Mouse (Mus musculus) CH12.LX (cell line): ENCODE measurements around the gene Rhpn2. TPM values are rescaled to one million over a fixed set of nuclear protein-coding genes. Genes with fewer than 3 reads are reported as not detected.

ENCODE experiments used
- DNase-seq: peaks from one replicate; pipeline ENCODE4 v3.0.0-alpha.2; 2013; ENCODE audit errors: extremely low read depth
- H3K27ac ChIP-seq: 2 replicates; pipeline ENCODE4 v1.5.1; 2012; ENCODE audit warnings: low read depth, mild to moderate bottlenecking, control low read depth, moderate library complexity; ENCODE audit not compliant: insufficient read depth
- H3K27me3 ChIP-seq: replicated peaks from 2 replicates; pipeline ENCODE3; 2012; ENCODE audit warnings: inconsistent platforms
- H3K36me3 ChIP-seq, 2 experiments: replicated peaks in 1 of 2; 2 replicates each; pipeline versions ENCODE3 to v1.6.1; 2012; ENCODE audit warnings: inconsistent platforms in 1 of 2, low read length in 1 of 2, mild to moderate bottlenecking in 1 of 2, mixed read lengths in 1 of 2, moderate library complexity in 1 of 2; ENCODE audit not compliant: control insufficient read depth in 1 of 2, insufficient read depth in 1 of 2
- H3K4me1 ChIP-seq, 2 experiments: 2 replicates each; pipeline ENCODE4 v1.6.1; 2012; ENCODE audit warnings: inconsistent platforms in 1 of 2, moderate library complexity in 1 of 2; ENCODE audit not compliant: insufficient read depth in 2 of 2, control insufficient read depth in 1 of 2
- H3K4me2 ChIP-seq: 2 replicates; pipeline ENCODE4 v1.6.1; 2012; ENCODE audit warnings: low read depth, mild to moderate bottlenecking, control low read depth; ENCODE audit not compliant: poor library complexity, insufficient read depth, severe bottlenecking
- H3K4me3 ChIP-seq, 3 experiments: fragments of 150-350 bp in 1 of 3; sonication (generic) in 1 of 3; replicated peaks in 1 of 3; 2 replicates each; pipeline versions ENCODE3 to v1.5.1; 2011 to 2012; ENCODE audit warnings: low read depth in 2 of 3, low read length in 2 of 3, mild to moderate bottlenecking in 2 of 3, moderate library complexity in 2 of 3, control low read depth in 1 of 3, improper control_type of control experiment in 1 of 3, inconsistent platforms in 1 of 3, mixed read lengths in 1 of 3; ENCODE audit not compliant: poor library complexity in 1 of 3
- H3K79me2 ChIP-seq: replicated peaks from 2 replicates; pipeline ENCODE4 v1.6.1; 2012; ENCODE audit warnings: mild to moderate bottlenecking, moderate library complexity; ENCODE audit not compliant: control insufficient read depth, poor library complexity, insufficient read depth, severe bottlenecking; ENCODE audit errors: extremely low read depth
- H3K9ac ChIP-seq: 2 replicates; pipeline ENCODE4 v1.6.1; 2012; ENCODE audit warnings: low read depth, mild to moderate bottlenecking, control low read depth, moderate library complexity; ENCODE audit not compliant: insufficient read depth
- H3K9me3 ChIP-seq: replicated peaks from 2 replicates; pipeline ENCODE3; 2012; ENCODE audit warnings: low read length, inconsistent platforms, mixed read lengths
- BHLHE40 ChIP-seq: IDR thresholded peaks from 2 replicates; pipeline ENCODE4 v1.6.1; 2011; ENCODE audit warnings: mild to moderate bottlenecking, low read depth, low read length, improper control_type of control experiment
- CHD1 ChIP-seq: IDR thresholded peaks from 2 replicates; pipeline ENCODE4 v1.6.1; 2012; ENCODE audit warnings: low read depth, low read length, improper control_type of control experiment, inconsistent platforms
- CHD2 ChIP-seq: IDR thresholded peaks from 2 replicates; pipeline ENCODE4 v1.6.1; 2011; ENCODE audit warnings: low read length, improper control_type of control experiment
- CTCF ChIP-seq, 2 experiments: IDR thresholded peaks in 1 of 2; conservative IDR thresholded peaks in 1 of 2; 2 replicates each; pipeline ENCODE4 v1.5.1; 2011 to 2012; ENCODE audit warnings: low read depth in 2 of 2, low read length in 2 of 2, improper control_type of control experiment in 1 of 2, inconsistent platforms in 1 of 2, mild to moderate bottlenecking in 1 of 2, moderate library complexity in 1 of 2
- EP300 ChIP-seq: IDR thresholded peaks from 2 replicates; pipeline ENCODE4 v1.6.1; 2011; ENCODE audit warnings: low read length, improper control_type of control experiment
- HCFC1 ChIP-seq: IDR thresholded peaks from 2 replicates; pipeline ENCODE4 v1.6.1; 2012; ENCODE audit warnings: low read depth, mild to moderate bottlenecking, inconsistent platforms, low read length, improper control_type of control experiment
- IRF4 ChIP-seq: IDR thresholded peaks from 2 replicates; pipeline ENCODE4 v1.6.1; 2014; ENCODE audit warnings: low read depth, mild to moderate bottlenecking, inconsistent platforms, low read length, improper control_type of control experiment
- JUN ChIP-seq: IDR thresholded peaks from 2 replicates; pipeline ENCODE4 v1.6.1; 2011; ENCODE audit warnings: low read depth, mild to moderate bottlenecking, low read length, improper control_type of control experiment, moderate library complexity; ENCODE audit not compliant: insufficient read depth
- JUND ChIP-seq: conservative IDR thresholded peaks from 2 replicates; pipeline ENCODE4 v1.6.1; 2011; ENCODE audit warnings: low read depth, low read length, improper control_type of control experiment
- MEF2A ChIP-seq: IDR thresholded peaks from 2 replicates; pipeline ENCODE4 v1.6.1; 2014; ENCODE audit warnings: low read depth, mild to moderate bottlenecking, inconsistent platforms, low read length, improper control_type of control experiment, borderline replicate concordance
- MXI1 ChIP-seq: IDR thresholded peaks from 2 replicates; pipeline ENCODE4 v1.6.1; 2011; ENCODE audit warnings: mild to moderate bottlenecking, low read depth, low read length, improper control_type of control experiment
- NELFE ChIP-seq: IDR thresholded peaks from 2 replicates; pipeline ENCODE4 v1.6.1; 2011; ENCODE audit warnings: low read depth, low read length, improper control_type of control experiment
- ZMIZ1 ChIP-seq: IDR thresholded peaks from 2 replicates; pipeline ENCODE4 v1.6.1; 2012; ENCODE audit warnings: low read depth, mild to moderate bottlenecking, inconsistent platforms, low read length, improper control_type of control experiment
- dilution Hi-C: fragments of 300-500 bp; cut with MboI; formaldehyde crosslinking; loops from 2 replicates; pipeline ENCODE4 v1.14.3; 2020; ENCODE audit warnings: low sequenced_read_pairs; ENCODE audit not compliant: extremely low pct_unique_long_range_greater_than_20kb, extremely low pct_ligation_motif_present
- in situ Hi-C: fragments of 300-500 bp; cut with MboI; formaldehyde crosslinking; loops from 3 replicates; pipeline ENCODE4 v1.14.3; 2019; ENCODE audit warnings: low sequenced_read_pairs, low pct_ligation_motif_present, low pct_unique_long_range_greater_than_20kb, mixed read lengths
- polyA plus RNA-seq: library from polyadenylated mRNA; unstranded; fragments of >175 nt; gene quantifications from 2 replicates; pipeline ENCODE4 v1.2.1, GENCODE M21; 2012; ENCODE audit warnings: low read depth; ENCODE audit not compliant: insufficient read length
- total RNA-seq, 2 experiments: library from RNA; depleted of rRNA; stranded (reverse); fragments of 300-350 nt in 1 of 2; fragments of >200 nt in 1 of 2; gene quantifications; 2 replicates each; pipeline ENCODE4 v1.2.3; 2012 to 2014

Gene Rhpn2
- total and polyA plus RNA-seq, 3 experiments = 0.13 to 0.63 (median 0.17) TPM

GRCm38 (mm10) chr7:35333231-35333651, 729 bp upstream of the Rhpn2 start:
- peak overlapping the region; percentile 14 to 40 (median 31) for H3K4me3 ChIP-seq
- in situ Hi-C loops = no loop called here

GRCm38 (mm10) chr7:35334527-35335452, 820 bp downstream of the Rhpn2 start:
- Histone ChIP-seq H3K27me3 (peaks cover 74% of the 10 kb centered on the region), H3K36me3 (no peaks in the 10 kb centered on the region), H3K79me2 (no peaks in the 10 kb centered on the region), H3K9me3 (peaks cover 5% of the 10 kb centered on the region), H3K27ac (no peak overlapping the region), H3K4me2 (peak overlapping the region; percentile 85), H3K4me3 (peak overlapping the region in 1 of 3 experiments; percentile 49), H3K9ac (no peak overlapping the region), H3K4me1 (peaks cover 9 to 14% of the 10 kb centered on the region in 2 experiments)
- in situ Hi-C loops = no loop called here
- DNase-seq = peak; percentile 26
- dilution Hi-C loops = no loop called here
- peak; percentile 65 for TF ChIP-seq EP300
- TF ChIP-seq MEF2A = peak; percentile 68; the same call in 1 of the 2 replicates
- no peak for TF ChIP-seq NELFE
- no peak for TF ChIP-seq HCFC1
- TF ChIP-seq CHD2 = no peak
- no peak for TF ChIP-seq BHLHE40
- no peak for TF ChIP-seq CHD1
- TF ChIP-seq JUN = no peak
- TF ChIP-seq IRF4 = peak; percentile 78; the same call in 1 of the 2 replicates

More at GRCm38 (mm10) chr7:35333231-35333651, 729 bp upstream of the Rhpn2 start:
- peak; percentile 23; the same call in 1 of the 2 replicates for TF ChIP-seq MXI1
- no peak for TF ChIP-seq JUND
- TF ChIP-seq CTCF (conservative IDR thresholded peaks at IDR 0.05 in 1 of 2, IDR thresholded peaks at IDR 0.05 in 1 of 2; ENCODE audit: low read depth in 2 of 2, low read length in 2 of 2) = peak in 1 of 2 experiments; percentile 9; a peak in 1 of 4 replicates
- no peak for TF ChIP-seq ZMIZ1
- H3K27me3 ChIP-seq = peaks cover 65% of the 10 kb centered on the region
- no peak for DNase-seq
- H3K9me3 ChIP-seq = peaks cover 5% of the 10 kb centered on the region
- H3K4me2 ChIP-seq = peak overlapping the region; percentile 85
- no peak overlapping the region for H3K9ac ChIP-seq
- peaks cover 9 to 14% of the 10 kb centered on the region in 2 experiments for H3K4me1 ChIP-seq
- no peaks in the 10 kb centered on the region for H3K36me3 ChIP-seq
- no peak overlapping the region for H3K27ac ChIP-seq
- H3K79me2 ChIP-seq = no peaks in the 10 kb centered on the region
- dilution Hi-C loops = no loop called here
